Mouse (Mus musculus) cerebellum, adult 2 months (tissue): ENCODE data around the gene Gm6588. TPM values are rescaled to one million over a fixed set of nuclear protein-coding genes. Genes with fewer than 3 reads are reported as not detected.
"Not testable (repeated sequence)": the region's sequence is repeated elsewhere in the genome, so short reads cannot be mapped to it uniquely, and the experiment has no call there.

ENCODE experiments used
- DNase-seq, 2 experiments: peaks; one replicate each; pipeline ENCODE4 v3.0.0; 2021
- H3K27ac ChIP-seq: fragments of 200-500 bp; 2 replicates; pipeline ENCODE4 v1.5.1; 2012; ENCODE audit warnings: low read length, control low read depth, inconsistent platforms; ENCODE audit not compliant: insufficient read depth
- H3K27me3 ChIP-seq: fragments of 200-500 bp; 2 replicates; pipeline ENCODE4 v1.6.1; 2012; ENCODE audit warnings: inconsistent platforms, mild to moderate bottlenecking, low read length, moderate library complexity; ENCODE audit not compliant: control insufficient read depth, insufficient read depth
- H3K4me1 ChIP-seq: fragments of 200-500 bp; 2 replicates; pipeline ENCODE4 v1.6.1; 2011; ENCODE audit warnings: low read length; ENCODE audit not compliant: control insufficient read depth, insufficient read depth
- H3K4me3 ChIP-seq: fragments of 200-500 bp; replicated peaks from 2 replicates; pipeline ENCODE3; 2011; ENCODE audit warnings: mild to moderate bottlenecking, low read depth, low read length, control low read depth; ENCODE audit not compliant: insufficient read depth
- CTCF ChIP-seq: fragments of 200-500 bp; IDR thresholded peaks from 2 replicates; pipeline ENCODE4 v1.5.1; 2011; ENCODE audit warnings: low read depth, mild to moderate bottlenecking, control low read depth, low read length, moderate library complexity, borderline replicate concordance; ENCODE audit not compliant: insufficient read depth
- POLR2A ChIP-seq: fragments of 200-500 bp; IDR thresholded peaks from 2 replicates; pipeline ENCODE4 v1.6.1; 2011; ENCODE audit warnings: low read length, control low read depth, borderline replicate concordance; ENCODE audit not compliant: insufficient read depth
- WGBS: fragments of 180-500 bp; shearing (Covaris S2); methylation state at CpG from one replicate; pipeline ENCODE4 v1.1.7; 2018; 5-methylcytosine and 5-hydroxymethylcytosine counted together
- polyA plus RNA-seq: library from polyadenylated mRNA; depleted of rRNA; stranded (reverse); fragments of >200 nt; gene quantifications from 2 replicates; pipeline ENCODE4 v1.2.3, GENCODE M21; 2012; rRNA removed

The Gm6588 gene
- polyA plus RNA-seq = not detected in 2 replicates

DNA sequence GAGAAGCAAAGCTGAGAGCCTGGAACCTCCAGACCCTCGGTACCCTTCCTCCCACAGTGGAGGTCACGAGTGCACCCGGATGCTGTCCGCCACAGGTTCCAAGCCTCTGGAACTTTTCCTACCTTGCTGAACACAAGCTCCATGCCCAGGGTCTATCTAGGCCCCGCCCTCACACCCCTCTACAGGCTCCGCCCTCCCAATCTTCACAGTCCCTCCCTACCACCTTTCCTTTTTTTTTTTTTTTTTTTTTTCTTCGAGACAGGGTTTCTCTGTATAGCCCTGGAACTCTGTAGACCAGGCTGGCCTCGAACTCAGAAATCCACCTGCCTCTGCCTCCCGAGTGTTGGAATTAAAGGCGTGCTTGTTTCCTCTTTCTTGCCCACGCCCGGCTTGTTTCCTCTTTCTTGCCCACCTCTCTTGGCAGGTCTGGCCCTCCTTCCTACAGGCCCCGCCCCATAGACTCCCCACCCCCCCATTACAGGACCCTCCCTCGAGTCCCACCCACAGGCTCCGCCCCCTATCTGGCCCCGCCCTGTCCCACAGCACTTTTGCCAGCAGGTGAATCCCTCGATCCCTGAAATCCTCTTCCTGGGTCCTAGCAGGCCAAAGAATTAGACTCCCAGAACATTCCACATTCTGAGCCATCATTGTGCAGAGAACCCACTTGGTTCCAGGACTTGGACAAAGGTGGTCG lies at the start of gene Gm6588:
TSS of gene Gm6588 (plus strand) at position 680 of the 694 bp plus-strand sequence.
- no peak within 1 kb of the TSS for H3K27ac ChIP-seq
- no peaks in the 10 kb centered on the region for H3K4me1 ChIP-seq
- WGBS = 84% methylated on average over 18 of the region's 18 CpGs
- H3K4me3 ChIP-seq = no peak within 1 kb of the TSS
- no peak for TF ChIP-seq POLR2A
- no peak for TF ChIP-seq CTCF
- no peak for DNase-seq
- H3K27me3 ChIP-seq = no peaks in the 10 kb centered on the region

DNA sequence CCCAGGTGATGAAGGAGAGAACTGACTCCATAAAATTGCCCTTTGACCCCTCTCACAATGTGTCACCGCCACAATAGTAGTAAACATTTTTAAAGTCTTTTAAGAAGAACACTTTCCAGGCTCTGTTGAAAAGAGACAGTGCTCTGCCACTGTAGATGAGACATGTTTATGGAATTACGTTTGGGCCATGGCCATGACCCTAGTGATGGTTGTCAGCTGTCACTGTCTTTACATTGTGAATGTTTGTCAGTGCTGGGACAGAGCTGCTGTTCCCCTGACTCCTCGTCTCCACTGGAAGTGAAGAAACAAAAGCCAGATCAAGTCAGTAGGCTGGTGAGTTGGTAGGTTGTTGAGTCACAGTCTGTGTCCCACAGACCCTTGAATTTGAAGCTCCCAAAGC lies 46.8 kb upstream of the Gm6588 start:
- Histone ChIP-seq H3K27me3 (no peaks in the 10 kb centered on the region), H3K27ac (no peak overlapping the region), H3K4me3 (no peak overlapping the region), H3K4me1 (no peaks in the 10 kb centered on the region)
- 70% methylated on average over 3 of the region's 3 CpGs for WGBS
- TF ChIP-seq CTCF = no peak
- TF ChIP-seq POLR2A = no peak
- no peak for DNase-seq

- H3K27me3 ChIP-seq = no peaks in the 10 kb centered on the region
- no peak overlapping the region for H3K4me3 ChIP-seq
- H3K27ac ChIP-seq = no peak overlapping the region
- TF ChIP-seq CTCF (no peak), POLR2A (no peak)
- WGBS = 61% methylated on average over 3 of the region's 3 CpGs
- DNase-seq = no peak
- H3K4me1 ChIP-seq = no peaks in the 10 kb centered on the region
Observed at GRCm38 (mm10) chr5:112406017-112406416, 43.2 kb upstream of the Gm6588 start.

DNA sequence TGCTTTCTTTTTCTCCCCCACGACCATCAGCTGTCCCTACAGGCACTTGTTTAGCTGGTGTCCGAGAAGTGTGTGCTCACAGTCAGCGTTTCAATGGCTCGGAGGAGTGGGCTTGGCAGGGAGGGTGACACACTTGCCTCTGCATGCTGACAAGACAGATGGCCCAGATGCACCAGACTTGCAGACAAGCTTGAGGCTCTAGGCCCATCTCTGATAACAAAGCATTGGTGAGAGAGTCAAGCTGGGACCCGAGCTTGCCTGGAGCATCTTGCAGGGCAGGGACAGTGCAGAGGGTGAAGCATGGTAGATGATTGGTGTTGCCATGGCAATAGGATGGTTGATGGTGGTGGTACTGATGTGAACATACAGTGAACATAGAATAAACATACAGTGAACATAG lies 40.0 kb upstream of the Gm6588 start:
- H3K27ac ChIP-seq = no peak overlapping the region

DNA sequence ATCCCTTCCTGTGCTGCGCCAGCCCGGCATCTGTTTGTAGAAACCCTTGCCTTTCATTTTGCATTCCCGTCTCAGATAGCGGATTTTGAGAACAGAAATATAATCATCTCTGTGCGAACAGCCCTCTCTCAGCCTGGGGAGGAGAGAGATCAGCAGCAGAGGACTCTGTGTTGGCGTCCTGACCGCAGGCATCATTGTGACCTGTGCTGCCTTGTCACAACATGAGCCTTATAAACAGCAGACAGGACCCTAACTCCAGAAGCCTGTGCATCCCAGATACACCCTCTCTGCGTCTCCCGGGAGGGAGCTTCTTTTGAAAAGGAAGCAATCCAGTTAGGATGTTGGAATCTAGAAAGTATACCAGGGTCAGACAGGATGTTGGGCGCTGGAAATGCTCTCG lies 38.2 kb upstream of the Gm6588 start:
- no peak overlapping the region for H3K27ac ChIP-seq
- no peak overlapping the region for H3K4me3 ChIP-seq
- no peaks in the 10 kb centered on the region for H3K27me3 ChIP-seq
- DNase-seq = no peak
- WGBS = 54% methylated on average over 11 of the region's 11 CpGs
- H3K4me1 ChIP-seq = no peaks in the 10 kb centered on the region
- TF ChIP-seq POLR2A = no peak
- no peak for TF ChIP-seq CTCF

More for the DNA sequence above, 40.0 kb upstream of the Gm6588 start:
- Histone ChIP-seq H3K27me3 (no peaks in the 10 kb centered on the region), H3K4me1 (no peaks in the 10 kb centered on the region), H3K4me3 (no peak overlapping the region)
- TF ChIP-seq CTCF = no peak
- no peak for TF ChIP-seq POLR2A
- DNase-seq = no peak
- WGBS = 33% methylated on average over 5 of the region's 5 CpGs

DNA sequence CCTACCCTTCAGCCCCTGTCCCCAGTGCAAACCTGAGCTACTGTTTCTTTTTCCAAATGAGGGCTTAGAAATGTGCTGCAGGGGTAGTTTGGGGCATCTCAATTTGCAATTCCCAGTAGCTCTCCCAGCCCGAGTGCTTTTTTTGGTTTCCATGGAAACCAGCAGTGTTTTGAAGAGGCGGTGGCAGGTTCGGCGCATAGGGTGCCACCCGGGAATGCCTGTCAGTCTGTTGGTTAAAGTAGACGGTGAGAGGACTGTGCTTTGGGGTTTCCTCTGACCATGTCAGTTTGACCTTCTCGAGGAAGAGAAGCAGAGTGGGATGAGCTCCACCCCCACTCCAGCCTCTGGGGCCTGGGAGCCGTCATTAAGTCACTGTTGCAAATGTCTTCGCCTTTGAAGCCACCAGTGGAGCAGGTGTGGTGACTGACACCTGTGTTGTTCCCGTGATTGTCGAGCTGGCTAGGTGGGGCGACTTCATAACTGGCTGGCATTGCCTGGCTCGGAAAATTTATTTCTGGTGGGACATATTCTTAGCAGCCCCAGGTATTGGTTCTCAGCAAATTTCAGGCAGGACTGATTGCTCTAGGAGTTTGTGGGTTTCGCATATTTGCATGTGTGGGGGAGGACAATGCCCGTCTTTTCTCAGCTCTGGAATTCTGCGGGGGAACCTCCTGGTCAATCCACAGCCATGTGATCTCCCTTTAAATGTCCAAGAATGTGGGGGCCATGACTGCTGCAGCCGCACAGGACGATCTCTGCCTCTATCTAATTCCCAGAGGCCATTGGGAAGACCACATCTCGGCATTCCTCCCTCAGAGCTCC lies 37.5 kb upstream of the Gm6588 start:
- no peak overlapping the region for H3K27ac ChIP-seq
- H3K4me1 ChIP-seq = no peaks in the 10 kb centered on the region

GRCm38 (mm10) chr5:112412781-112413180 lies 36.4 kb upstream of the Gm6588 start:
- H3K4me1 ChIP-seq, DNase-seq, H3K27me3 ChIP-seq, H3K4me3 ChIP-seq, H3K27ac ChIP-seq: not testable (repeated sequence)
- 90% methylated on average over 4 of the region's 4 CpGs for WGBS

More for the DNA sequence above, 37.5 kb upstream of the Gm6588 start:
- Histone ChIP-seq H3K27me3 (no peaks in the 10 kb centered on the region), H3K4me3 (no peak overlapping the region)
- TF ChIP-seq CTCF = no peak
- no peak for TF ChIP-seq POLR2A
- WGBS = 32% methylated on average over 19 of the region's 19 CpGs
- DNase-seq = no peak

GRCm38 (mm10) chr5:112416673-112417072 lies 32.6 kb upstream of the Gm6588 start:
- no peaks in the 10 kb centered on the region for H3K27me3 ChIP-seq
- 57% methylated on average over 5 of the region's 5 CpGs for WGBS
- peaks cover 7% of the 10 kb centered on the region; the same call in 1 of the 2 replicates for H3K4me1 ChIP-seq
- no peak for DNase-seq
- no peak overlapping the region for H3K27ac ChIP-seq
- TF ChIP-seq CTCF = no peak
- no peak for TF ChIP-seq POLR2A
- no peak overlapping the region for H3K4me3 ChIP-seq
